8 mouse cellular contexts compared by ENCODE assay signal in genomic region chr2:165201761-165202751, GRCm38 (mm10). TPM values are rescaled to one million over a fixed set of nuclear protein-coding genes. Genes with fewer than 3 reads are reported as not detected.
DNase-seq lines count a peak whose midpoint lies in the region; ATAC-seq and TF ChIP-seq lines count a peak whose summit lies in the region.

No protein-coding gene starts in this region.

- peak overlapping the region; percentile 26 for H3K4me3 ChIP-seq in kidney, embryonic 16.5 days (ENCODE audit: low read length)
- no peak overlapping the region for H3K4me3 ChIP-seq in kidney, adult 2 months (ENCODE audit: insufficient read depth, low read depth, low read length)
- no peak overlapping the region for H3K4me3 ChIP-seq in myocyte

- 5% methylated on average over 28 of the region's 28 CpGs for WGBS in kidney, embryonic 16.5 days
- 6% methylated on average over 28 of the region's 28 CpGs for WGBS in kidney, adult 2 months

- H3K79me2 ChIP-seq in myocyte (ENCODE audit: control insufficient read depth, insufficient read depth) = no peaks in the 10 kb centered on the region

- H3K36me3 ChIP-seq in kidney, embryonic 16.5 days (ENCODE audit: insufficient read depth, low read length) = no peaks in the 10 kb centered on the region
- no peaks in the 10 kb centered on the region for H3K36me3 ChIP-seq in kidney, adult 2 months (ENCODE audit: control insufficient read depth, insufficient read depth, low read length)
- no peaks in the 10 kb centered on the region for H3K36me3 ChIP-seq in myocyte (ENCODE audit: control insufficient read depth, insufficient read depth)

- DNase-seq in kidney, adult 2 months = no peak
- DNase-seq in cerebellum, postnatal 14 days = peak; percentile 58 to 67
- DNase-seq in frontal cortex, postnatal 36 days (ENCODE audit: low spot score in 2 of 2) = peak; percentile 65 to 67
- peak; percentile 27 for DNase-seq in left cerebral cortex, adult 11 months (ENCODE audit: low spot score)
- DNase-seq in T-cell, adult 2 months (ENCODE audit: low spot score) = no peak
- DNase-seq in urinary bladder, postnatal 25 days (ENCODE audit: low spot score) = no peak

- H3K27ac ChIP-seq in kidney, embryonic 16.5 days (ENCODE audit: low read length) = no peak overlapping the region
- no peak overlapping the region for H3K27ac ChIP-seq in kidney, adult 2 months (ENCODE audit: insufficient read depth, low read depth, low read length)

- H3ac ChIP-seq in myocyte (ENCODE audit: control insufficient read depth, insufficient read length) = no peak overlapping the region

- 0 out of 2 replicates have a peak, but pooled peaks cover 4% of the 10 kb centered on the region for H3K9me3 ChIP-seq in kidney, embryonic 16.5 days (ENCODE audit: low read length)

- H3K4me2 ChIP-seq in kidney, embryonic 16.5 days (replicated peaks; ENCODE audit: low read depth, low read length) = peak overlapping the region; percentile 49
- H3K4me2 ChIP-seq in myocyte (ENCODE audit: low read depth) = peak overlapping the region; percentile 49

- peaks cover 70% of the 10 kb centered on the region for H3K27me3 ChIP-seq in kidney, embryonic 16.5 days (ENCODE audit: insufficient read depth, low read length)
- H3K27me3 ChIP-seq in kidney, adult 2 months (replicated peaks; ENCODE audit: control insufficient read depth, insufficient read depth, low read length) = no peaks in the 10 kb centered on the region
- peaks cover 62% of the 10 kb centered on the region for H3K27me3 ChIP-seq in myocyte (ENCODE audit: control insufficient read depth, insufficient read depth, insufficient read length)

- no peak for TF ChIP-seq CTCF in kidney, adult 2 months (conservative IDR thresholded peaks at IDR 0.05; ENCODE audit: insufficient read depth, insufficient read length, low read depth, low read length)

- ATAC-seq in kidney, embryonic 16.5 days (ENCODE audit: low FRiP score, low TSS enrichment) = peak; percentile 62; the same call in 1 of the 2 replicates

- H3K4me1 ChIP-seq in kidney, embryonic 16.5 days (ENCODE audit: insufficient read depth, low read length) = peaks cover 9% of the 10 kb centered on the region
- no peaks in the 10 kb centered on the region for H3K4me1 ChIP-seq in kidney, adult 2 months (ENCODE audit: control insufficient read depth, insufficient read depth, low read length)

- no peak for TF ChIP-seq POLR2A in kidney, adult 2 months (IDR thresholded peaks at IDR 0.05; ENCODE audit: low read depth, low read length)
- TF ChIP-seq POLR2A in myocyte (IDR thresholded peaks at IDR 0.05; ENCODE audit: insufficient read length, low read depth) = no peak

- no peak overlapping the region for H3K9ac ChIP-seq in kidney, embryonic 16.5 days (replicated peaks; ENCODE audit: low read length)

TF ChIP-seq in myocyte, 11 proteins besides CTCF, POLR2A, EP300 and RAD21:
- no peak for TF ChIP-seq REST (IDR thresholded peaks at IDR 0.05; ENCODE audit: insufficient read depth, insufficient read length)
- TF ChIP-seq USF1 (IDR thresholded peaks at IDR 0.05; ENCODE audit: low read depth) = no peak
- no peak for TF ChIP-seq TCF3 (IDR thresholded peaks at IDR 0.05; ENCODE audit: insufficient read length, low read depth)
- no peak for TF ChIP-seq MAX (IDR thresholded peaks at IDR 0.05; ENCODE audit: low read depth)
- no peak for TF ChIP-seq MYOG (IDR thresholded peaks at IDR 0.05; ENCODE audit: control insufficient read depth in 1 of 3, insufficient read depth in 1 of 3, insufficient read length in 2 of 3, low read depth in 2 of 3)
- TF ChIP-seq MYOD1 (IDR thresholded peaks at IDR 0.05; ENCODE audit: control insufficient read depth in 1 of 3, insufficient read length in 2 of 3, low read depth in 2 of 3) = no peak
- TF ChIP-seq CEBPB (IDR thresholded peaks at IDR 0.05; ENCODE audit: insufficient read depth, poor library complexity, severe bottlenecking) = no peak
- TF ChIP-seq E2F4 (IDR thresholded peaks at IDR 0.05; ENCODE audit: insufficient read depth) = no peak
- TF ChIP-seq POLR2AphosphoS2 (IDR thresholded peaks at IDR 0.05; ENCODE audit: insufficient read length, low read depth) = no peak
- TF ChIP-seq TCF12 (IDR thresholded peaks at IDR 0.05; ENCODE audit: insufficient read depth, poor library complexity, severe bottlenecking) = no peak
- TF ChIP-seq SRF (IDR thresholded peaks at IDR 0.05; ENCODE audit: control insufficient read depth, insufficient read length, low read depth) = no peak

RNA-seq across cellular contexts. Expression of gene Cdh22, which starts 32.6 kb away (rescaled TPM):
- polyA plus RNA-seq in kidney, embryonic 16.5 days (2015; fragmentation: Nextera tagmentation; extraction: Ambion mirVana) = 0.77 and 0.98 TPM in 2 replicates
- 0.05 and 0.19 TPM in 2 replicates for polyA plus RNA-seq in kidney, adult 2 months (2012; rRNA removed)
- polyA plus RNA-seq in myocyte (2012; fragmentation: generic; extraction: Trizol) = 1.5 TPM

Comparison
In these comparisons a context has a peak if more than half of its experiments do, and no peak if none do; other contexts are left out.
1. DNase-seq: peak in cerebellum, postnatal 14 days (2 of 2), frontal cortex, postnatal 36 days (2 of 2) and left cerebral cortex, adult 11 months (single experiment); none in kidney, adult 2 months (single experiment), T-cell, adult 2 months (single experiment) and urinary bladder, postnatal 25 days (single experiment).